Mouse (Mus musculus) cerebellum, postnatal 36 days (tissue): ENCODE measurements at regions not wholly inside any gene's neighbourhood (a gene's known extent, or its start where the extent isn't known, plus 50 kb on each side); places are given as distances from the start of the nearest gene placed in this dataset.

Experiments used
- DNase-seq, 2 experiments: peaks; one replicate each; pipeline ENCODE4 v3.0.0; 2021 to 2022; ENCODE audit warnings: mixed read lengths in 2 of 2

- no peak for DNase-seq
Measured at GRCm38 (mm10) chr2:117399487-117399886, 56.7 kb upstream of the Rasgrp1 start.

GRCm38 (mm10) chr2:117403425-117404175, 60.8 kb upstream of the Rasgrp1 start:
- no peak for DNase-seq

- no peak for DNase-seq
Measured at GRCm38 (mm10) chr2:117405453-117405852, 62.7 kb upstream of the Rasgrp1 start.

GRCm38 (mm10) chr2:117408241-117408640, 65.4 kb upstream of the Rasgrp1 start:
- no peak for DNase-seq

- DNase-seq = no peak
Measured at GRCm38 (mm10) chr2:117412045-117412606, 69.3 kb upstream of the Rasgrp1 start.

GRCm38 (mm10) chr2:117417229-117417970, 74.6 kb upstream of the Rasgrp1 start:
- DNase-seq = no peak

GRCm38 (mm10) chr2:117418121-117418615, 75.4 kb upstream of the Rasgrp1 start:
- no peak for DNase-seq

GRCm38 (mm10) chr2:117418711-117419110, 75.9 kb upstream of the Rasgrp1 start:
- DNase-seq = no peak

- DNase-seq = no peak
Measured at GRCm38 (mm10) chr2:117421376-117421775, 78.6 kb upstream of the Rasgrp1 start.

- no peak for DNase-seq
Measured at GRCm38 (mm10) chr2:117422756-117423155, 80.0 kb upstream of the Rasgrp1 start.

GRCm38 (mm10) chr2:117429205-117429604, 86.4 kb upstream of the Rasgrp1 start:
- DNase-seq = no peak

- DNase-seq = no peak
Measured at GRCm38 (mm10) chr2:117432010-117432409, 89.2 kb upstream of the Rasgrp1 start.

GRCm38 (mm10) chr2:117432923-117433322, 90.1 kb upstream of the Rasgrp1 start:
- no peak for DNase-seq

GRCm38 (mm10) chr2:117433482-117433881, 90.7 kb upstream of the Rasgrp1 start:
- no peak for DNase-seq

- no peak for DNase-seq
Measured at GRCm38 (mm10) chr2:117438079-117438478, 95.3 kb upstream of the Rasgrp1 start.

- DNase-seq = peak; percentile 67 to 75
Measured at GRCm38 (mm10) chr2:117438586-117439371, 96.0 kb upstream of the Rasgrp1 start.

- DNase-seq = no peak
Measured at GRCm38 (mm10) chr2:117439372-117440183, 96.8 kb upstream of the Rasgrp1 start.

- DNase-seq = no peak
Measured at GRCm38 (mm10) chr2:117440801-117441281, 98.0 kb upstream of the Rasgrp1 start.

- no peak for DNase-seq
Measured at GRCm38 (mm10) chr2:117442862-117443261, 100.1 kb upstream of the Rasgrp1 start.

- no peak for DNase-seq
Measured at GRCm38 (mm10) chr2:117444671-117445070, 101.9 kb upstream of the Rasgrp1 start.

- no peak for DNase-seq
Measured at GRCm38 (mm10) chr2:117446876-117447275, 104.1 kb upstream of the Rasgrp1 start.
